In the genomic region with DNA sequence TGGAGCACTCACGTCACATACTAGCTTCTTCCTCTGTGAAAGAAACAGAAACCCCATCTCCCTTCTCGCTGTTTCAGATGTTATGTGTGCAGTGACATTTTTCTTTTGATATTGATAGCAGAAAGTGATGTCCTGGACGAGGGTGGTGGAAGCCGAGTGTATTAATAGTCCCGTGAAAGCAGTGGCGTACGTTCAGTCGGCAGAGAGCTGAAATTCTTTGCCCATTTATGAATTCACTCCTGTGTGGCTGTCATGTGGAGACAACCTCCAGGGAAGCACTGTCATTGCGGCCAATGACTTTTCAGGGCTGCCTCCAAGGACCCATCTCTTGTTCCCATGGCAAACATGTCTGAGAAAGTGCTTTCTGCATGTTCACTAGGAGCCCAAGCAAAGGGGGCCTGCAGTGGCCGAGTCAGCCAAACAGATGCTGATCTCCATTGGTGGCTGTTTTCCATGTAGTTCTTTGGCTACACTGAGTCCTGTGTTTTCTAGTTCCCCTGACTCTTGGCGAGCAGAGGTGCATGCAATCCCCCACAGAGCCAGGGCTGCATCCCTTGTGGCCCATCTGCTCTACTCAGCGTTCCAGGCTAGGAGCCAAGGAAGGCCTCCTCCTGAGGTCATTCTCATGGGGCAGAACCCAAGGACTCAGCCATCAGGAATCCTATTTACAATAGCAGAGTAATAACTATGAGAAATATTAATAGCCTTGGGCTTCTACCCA, we compare ENCODE assay signal across 9 mouse cellular contexts. TPM values are rescaled to one million over a fixed set of nuclear protein-coding genes. Genes with fewer than 3 reads are reported as not detected.
DNase-seq lines count a peak whose midpoint lies in the region; ATAC-seq and TF ChIP-seq lines count a peak whose summit lies in the region.
"Had no signal": no experiment of that assay in that cellular context is flagged by ENCODE, and none has a peak within 500 bp of the region (broad histone marks: within the 10 kb centered on the region; RNA-seq: fewer than 3 reads in every experiment).

No protein-coding gene starts in this region.

- ATAC-seq in hindbrain, embryonic 15.5 days (ENCODE audit: low FRiP score, low read depth) = peak; percentile 66
- ATAC-seq in hindbrain, embryonic 11.5 days (ENCODE audit: low FRiP score) = no peak

- H3K36me3 ChIP-seq in hindbrain, embryonic 15.5 days = no peaks in the 10 kb centered on the region
- no peaks in the 10 kb centered on the region for H3K36me3 ChIP-seq in hindbrain, embryonic 11.5 days (ENCODE audit: control insufficient read depth, insufficient read depth, low read length)
- H3K36me3 ChIP-seq: embryonic facial prominence, embryonic 13.5 days had no signal

- H3K4me1 ChIP-seq in hindbrain, embryonic 15.5 days (replicated peaks) = peaks cover 5% of the 10 kb centered on the region; the same call in 1 of the 2 replicates
- no peaks in the 10 kb centered on the region for H3K4me1 ChIP-seq in hindbrain, embryonic 11.5 days (replicated peaks; ENCODE audit: control insufficient read depth, insufficient read depth, low read length)
- H3K4me1 ChIP-seq in cerebellum, adult 2 months (ENCODE audit: control insufficient read depth, insufficient read depth, low read length) = peaks cover 29% of the 10 kb centered on the region; the same call in 1 of the 2 replicates
- H3K4me1 ChIP-seq: embryonic facial prominence, embryonic 13.5 days had no signal

- H3K4me3 ChIP-seq in hindbrain, embryonic 15.5 days = no peak overlapping the region
- H3K4me3 ChIP-seq in hindbrain, embryonic 11.5 days (ENCODE audit: low read depth, low read length) = no peak overlapping the region
- no peak overlapping the region for H3K4me3 ChIP-seq in cerebellum, adult 2 months (replicated peaks; ENCODE audit: insufficient read depth, low read depth, low read length)
- H3K4me3 ChIP-seq: embryonic facial prominence, embryonic 13.5 days had no signal

- TF ChIP-seq CTCF in cerebellum, adult 2 months (IDR thresholded peaks at IDR 0.05; ENCODE audit: borderline replicate concordance, insufficient read depth, low read depth, low read length) = no peak

- no peak for DNase-seq in hindbrain, embryonic 11.5 days (ENCODE audit: low spot score)
- DNase-seq in cerebellum, adult 2 months = peak; percentile 84 to 89
- peak; percentile 85 to 90 for DNase-seq in heart, adult 9 months (ENCODE audit: low spot score in 2 of 2)
- DNase-seq in layer of hippocampus, adult 18-20 months (ENCODE audit: low spot score in 2 of 2) = peak; percentile 59 to 74
- peak; percentile 54 to 78 for DNase-seq in lung, postnatal 4 days
- DNase-seq in neural tube, embryonic 10.5 days (ENCODE audit: extremely low spot score, low spot score) = no peak
- DNase-seq in thymus, postnatal 36 days = no peak

- no peak overlapping the region for H3K4me2 ChIP-seq in hindbrain, embryonic 15.5 days
- H3K4me2 ChIP-seq in hindbrain, embryonic 11.5 days (replicated peaks; ENCODE audit: low read depth, low read length) = no peak overlapping the region
- H3K4me2 ChIP-seq: embryonic facial prominence, embryonic 13.5 days had no signal

- no peaks in the 10 kb centered on the region for H3K9me3 ChIP-seq in hindbrain, embryonic 15.5 days
- no peaks in the 10 kb centered on the region for H3K9me3 ChIP-seq in hindbrain, embryonic 11.5 days (ENCODE audit: control insufficient read depth, low read length)
- H3K9me3 ChIP-seq: embryonic facial prominence, embryonic 13.5 days had no signal

- no peak overlapping the region for H3K27ac ChIP-seq in hindbrain, embryonic 15.5 days (replicated peaks)
- H3K27ac ChIP-seq in hindbrain, embryonic 11.5 days (ENCODE audit: low read depth, low read length) = no peak overlapping the region
- H3K27ac ChIP-seq in cerebellum, adult 2 months (ENCODE audit: insufficient read depth, low read length) = peak overlapping the region; percentile 51; the same call in 1 of the 2 replicates
- H3K27ac ChIP-seq: embryonic facial prominence, embryonic 13.5 days had no signal

- no peak for TF ChIP-seq POLR2A in cerebellum, adult 2 months (IDR thresholded peaks at IDR 0.05; ENCODE audit: borderline replicate concordance, insufficient read depth, low read length)

- H3K9ac ChIP-seq in hindbrain, embryonic 15.5 days = no peak overlapping the region
- H3K9ac ChIP-seq in hindbrain, embryonic 11.5 days (ENCODE audit: low read depth, low read length) = no peak overlapping the region
- H3K9ac ChIP-seq: embryonic facial prominence, embryonic 13.5 days had no signal

- no peaks in the 10 kb centered on the region for H3K27me3 ChIP-seq in hindbrain, embryonic 15.5 days
- no peaks in the 10 kb centered on the region for H3K27me3 ChIP-seq in hindbrain, embryonic 11.5 days (ENCODE audit: control insufficient read depth, insufficient read depth, low read length)
- H3K27me3 ChIP-seq in cerebellum, adult 2 months (ENCODE audit: control insufficient read depth, insufficient read depth, low read length) = no peaks in the 10 kb centered on the region
- H3K27me3 ChIP-seq: embryonic facial prominence, embryonic 13.5 days had no signal

- 65% methylated on average over 12 of the region's 12 CpGs for WGBS in hindbrain, embryonic 15.5 days
- 82% methylated on average over 12 of the region's 12 CpGs for WGBS in hindbrain, embryonic 11.5 days
- 17% methylated on average over 12 of the region's 12 CpGs for WGBS in cerebellum, adult 2 months

RNA-seq across cellular contexts. Expression of gene Nek10, which starts 29.5 kb away (rescaled TPM):
- 0.08 and 0.09 TPM in 2 replicates for polyA plus RNA-seq in hindbrain, embryonic 15.5 days (2015; fragmentation: Nextera tagmentation; extraction: Ambion mirVana)
- 0.06 and 0.19 TPM in 2 replicates for polyA plus RNA-seq in hindbrain, embryonic 11.5 days (2014; fragmentation: Nextera tagmentation; extraction: Ambion mirVana)
- 0.08 and 0.16 TPM in 2 replicates for polyA plus RNA-seq in cerebellum, adult 2 months (2012; rRNA removed)
- total RNA-seq in layer of hippocampus, adult 18-20 months (2021) = 1 to 10 TPM; 4.4 to 4.8 TPM

Comparison
In these comparisons a context has a peak if more than half of its experiments do, and no peak if none do; other contexts are left out.
1. DNase-seq: peak in cerebellum, adult 2 months (2 of 2), heart, adult 9 months (2 of 2), layer of hippocampus, adult 18-20 months (2 of 2) and lung, postnatal 4 days (2 of 2); none in hindbrain, embryonic 11.5 days (single experiment), neural tube, embryonic 10.5 days (single experiment) and thymus, postnatal 36 days (0 of 2).